Mouse (Mus musculus) spleen, adult 2 months (tissue): ENCODE measurements around the gene Pde2a. TPM values are rescaled to one million over a fixed set of nuclear protein-coding genes. Genes with fewer than 3 reads are reported as not detected.
A peak's percentile ranks its signal among the peaks of the same experiment; 100 is the strongest.

ENCODE experiments used
- DNase-seq, 2 experiments: peaks; one replicate each; pipeline versions ENCODE4 v3.0.0 to v3.0.0-alpha.2; 2012 to 2021; ENCODE audit warnings: low spot score in 2 of 2, low read depth in 1 of 2
- H3K27ac ChIP-seq: fragments of 200-500 bp; 2 replicates; pipeline ENCODE4 v1.5.1; 2012; ENCODE audit warnings: low read length, inconsistent platforms; ENCODE audit not compliant: insufficient read depth
- H3K27me3 ChIP-seq: fragments of 200-500 bp; 2 replicates; pipeline ENCODE4 v1.6.1; 2012; ENCODE audit warnings: mild to moderate bottlenecking, moderate library complexity, low read length, inconsistent platforms; ENCODE audit not compliant: control insufficient read depth, insufficient read depth
- H3K36me3 ChIP-seq: fragments of 200-500 bp; 2 replicates; pipeline ENCODE4 v1.6.1; 2012; ENCODE audit warnings: mild to moderate bottlenecking, low read length, inconsistent platforms; ENCODE audit not compliant: control insufficient read depth, insufficient read depth
- H3K4me1 ChIP-seq: fragments of 200-500 bp; 2 replicates; pipeline ENCODE4 v1.6.1; 2011; ENCODE audit warnings: inconsistent platforms; ENCODE audit not compliant: control insufficient read depth, insufficient read depth, insufficient read length
- H3K4me3 ChIP-seq: fragments of 200-500 bp; 2 replicates; pipeline ENCODE4 v1.5.1; 2011; ENCODE audit warnings: mild to moderate bottlenecking, inconsistent platforms; ENCODE audit not compliant: insufficient read depth, insufficient read length; ENCODE audit errors: extremely low read depth
- CTCF ChIP-seq: fragments of 200-500 bp; IDR thresholded peaks from 2 replicates; pipeline ENCODE4 v1.5.1; 2011; ENCODE audit warnings: mild to moderate bottlenecking, inconsistent platforms; ENCODE audit not compliant: insufficient read depth, insufficient read length, insufficient replicate concordance; ENCODE audit errors: extremely low read depth
- POLR2A ChIP-seq: fragments of 200-500 bp; IDR thresholded peaks from 2 replicates; pipeline ENCODE4 v1.6.1; 2011; ENCODE audit warnings: low read depth, low read length, inconsistent platforms
- WGBS: fragments of 180-500 bp; shearing (Covaris S2); methylation state at CpG from one replicate; pipeline ENCODE4 v1.1.7; 2018; 5-methylcytosine and 5-hydroxymethylcytosine counted together
- polyA plus RNA-seq: library from polyadenylated mRNA; depleted of rRNA; stranded (reverse); fragments of >200 nt; gene quantifications from 2 replicates; pipeline ENCODE4 v1.2.3, GENCODE M21; 2012

Pde2a gene
- polyA plus RNA-seq, 1 experiment: 48.4 TPM

DNA sequence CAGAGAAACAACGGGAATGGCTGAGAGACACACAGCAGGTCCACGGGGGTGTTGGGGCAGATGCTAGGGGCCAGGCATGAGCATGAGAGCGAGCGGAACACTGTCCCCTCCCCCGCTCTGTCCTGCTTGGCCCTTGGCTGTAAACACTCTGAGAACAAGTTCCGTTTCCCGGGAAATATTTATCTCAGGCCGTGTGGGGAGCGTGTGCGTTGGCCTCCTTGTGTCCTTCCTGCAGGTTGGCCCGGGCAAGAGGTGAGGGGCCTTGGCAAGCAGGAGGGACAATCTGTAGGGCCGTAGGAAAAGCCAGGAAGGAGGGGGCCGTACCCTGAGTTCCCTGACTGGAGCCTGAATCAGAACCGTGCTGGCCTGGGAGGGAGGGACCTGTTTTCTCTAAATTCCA lies 43.9 kb downstream of the Pde2a start:
- peaks cover 41% of the 10 kb centered on the region for H3K4me1 ChIP-seq
- H3K36me3 ChIP-seq: no peaks in the 10 kb centered on the region
- no peak for TF ChIP-seq CTCF
- no peak for TF ChIP-seq POLR2A
- no peak overlapping the region for H3K4me3 ChIP-seq
- H3K27me3 ChIP-seq: no peaks in the 10 kb centered on the region
- WGBS: 63% methylated on average over 14 of the region's 14 CpGs
- peak overlapping the region; percentile 91 for H3K27ac ChIP-seq
- no peak for DNase-seq

DNA sequence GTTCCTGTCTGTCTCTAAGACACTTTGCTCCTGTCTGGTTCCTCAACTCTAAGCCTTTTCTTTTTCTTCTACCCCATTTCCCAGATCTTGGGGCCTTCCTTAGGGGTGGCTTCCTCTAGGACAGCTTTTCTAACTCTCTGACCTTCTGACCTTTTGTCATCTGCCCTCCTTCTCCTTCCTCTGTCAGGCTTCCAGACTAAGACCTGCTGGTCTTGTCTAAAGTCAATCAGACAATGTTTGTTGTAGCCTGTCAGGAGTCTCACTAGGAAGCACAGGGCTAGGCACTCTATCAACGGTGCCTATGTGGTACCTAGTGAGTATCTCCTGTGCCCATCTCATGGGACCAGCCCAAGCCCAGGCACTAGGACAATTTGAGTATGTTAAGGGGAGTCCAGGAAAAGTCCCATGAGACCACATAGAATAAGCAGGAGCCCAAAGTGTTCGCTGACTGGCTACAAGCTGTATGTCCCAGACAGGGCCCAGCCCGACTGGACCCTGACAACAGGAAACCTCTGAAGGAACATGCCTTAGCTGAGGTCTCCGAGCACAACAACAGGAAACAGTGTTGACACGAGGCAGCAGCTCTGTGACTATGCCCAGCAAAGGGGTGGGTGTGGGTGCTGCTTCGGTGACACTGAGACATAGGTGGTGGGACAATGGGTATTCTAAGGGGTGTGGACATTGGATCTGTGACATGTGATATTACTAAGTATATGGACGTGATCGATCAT lies 44.5 kb downstream of the Pde2a start:
- no peaks in the 10 kb centered on the region for H3K36me3 ChIP-seq
- peak overlapping the region; percentile 91 for H3K27ac ChIP-seq
- peak; percentile 69 for DNase-seq
- TF ChIP-seq CTCF (no peak), POLR2A (peak; percentile 49)
- H3K4me1 ChIP-seq: peaks cover 46% of the 10 kb centered on the region
- 23% methylated on average over 8 of the region's 8 CpGs for WGBS
- H3K4me3 ChIP-seq: no peak overlapping the region
- H3K27me3 ChIP-seq: no peaks in the 10 kb centered on the region

DNA sequence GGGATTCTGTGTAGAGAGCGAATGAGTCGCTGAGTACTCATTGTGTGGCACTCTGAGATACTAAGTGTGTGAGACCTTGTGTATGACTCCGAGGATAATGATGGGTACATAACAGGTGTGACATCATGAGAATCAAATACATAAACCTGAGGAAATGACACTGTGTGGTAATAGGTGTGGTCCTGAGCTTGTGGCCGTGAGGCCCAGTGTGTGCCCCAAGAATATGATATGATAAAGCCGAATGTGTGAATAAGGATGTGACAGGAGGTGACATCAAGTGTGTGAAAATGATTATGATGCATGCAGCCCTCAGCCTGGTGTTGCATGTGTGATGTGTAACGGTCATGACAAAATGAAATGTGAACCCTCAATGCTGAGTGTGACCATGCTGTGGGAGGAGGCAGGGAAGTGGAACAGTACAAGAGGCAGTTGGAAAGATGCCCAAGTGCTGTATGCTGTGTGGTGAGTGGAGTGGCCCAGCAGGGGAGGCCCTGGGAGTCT lies 45.1 kb downstream of the Pde2a start:
- no peak for TF ChIP-seq POLR2A
- no peak for TF ChIP-seq CTCF
- 40% methylated on average over 6 of the region's 6 CpGs for WGBS
- no peaks in the 10 kb centered on the region for H3K27me3 ChIP-seq
- H3K27ac ChIP-seq: peak overlapping the region; percentile 91
- H3K4me1 ChIP-seq: peaks cover 48% of the 10 kb centered on the region
- peak in 1 of 2 experiments; percentile 76 for DNase-seq
- H3K4me3 ChIP-seq: no peak overlapping the region
- no peaks in the 10 kb centered on the region for H3K36me3 ChIP-seq

DNA sequence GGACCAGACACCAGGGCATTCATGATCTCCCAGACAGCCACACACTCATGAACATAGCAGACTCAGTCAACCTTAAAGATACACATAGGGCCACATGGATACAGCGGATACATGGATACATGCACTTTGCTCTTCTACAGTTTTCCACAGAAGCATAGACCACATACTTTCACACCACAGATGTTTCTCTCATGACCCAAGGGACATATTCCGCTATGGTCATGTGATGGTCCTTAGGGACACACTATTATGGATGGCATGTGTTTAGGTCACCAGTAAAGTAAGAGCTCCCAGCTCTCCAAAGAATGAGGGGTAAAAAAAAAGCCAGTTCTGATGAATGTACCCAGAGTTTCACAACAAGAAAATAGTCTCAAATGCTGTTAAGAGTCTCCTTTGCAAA lies 49.9 kb downstream of the Pde2a start:
- TF ChIP-seq POLR2A (no peak), CTCF (no peak)
- Histone ChIP-seq H3K4me1 (peaks cover 21% of the 10 kb centered on the region; the same call in 1 of the 2 replicates), H3K27me3 (no peaks in the 10 kb centered on the region), H3K27ac (no peak overlapping the region), H3K4me3 (no peak overlapping the region), H3K36me3 (no peaks in the 10 kb centered on the region)
- 63% methylated on average over 2 of the region's 2 CpGs for WGBS
- no peak for DNase-seq

DNA sequence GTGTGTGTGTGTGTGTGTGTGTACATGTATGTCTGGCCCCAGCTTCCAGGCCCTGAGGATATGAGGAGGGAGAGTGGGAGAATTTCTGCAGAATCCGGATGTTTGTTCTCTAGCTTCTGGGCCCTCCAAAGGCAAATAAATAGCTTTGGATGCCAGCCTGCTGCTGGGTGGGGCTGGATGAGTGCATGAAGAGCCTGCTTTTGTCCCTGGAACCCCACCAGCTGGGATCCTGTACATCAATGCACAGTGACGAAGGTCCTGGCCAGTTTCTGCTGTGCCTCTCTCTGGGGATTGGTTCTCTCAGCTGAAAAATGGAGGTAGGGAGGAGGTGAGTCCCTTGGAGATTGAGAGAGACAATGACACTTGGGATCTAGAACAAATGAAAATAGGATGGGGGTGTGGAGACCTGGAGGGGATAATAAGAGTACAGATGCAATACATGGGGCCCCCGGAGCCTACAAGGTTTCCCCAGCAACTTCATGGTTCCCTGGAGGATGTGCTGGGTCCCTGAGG lies 50.5 kb downstream of the Pde2a start:
- 71% methylated on average over 3 of the region's 3 CpGs for WGBS
- no peak for TF ChIP-seq CTCF
- no peak for TF ChIP-seq POLR2A
- Histone ChIP-seq H3K4me3 (no peak overlapping the region), H3K27ac (no peak overlapping the region), H3K36me3 (no peaks in the 10 kb centered on the region), H3K27me3 (no peaks in the 10 kb centered on the region), H3K4me1 (peaks cover 15% of the 10 kb centered on the region; the same call in 1 of the 2 replicates)
- no peak for DNase-seq

DNA sequence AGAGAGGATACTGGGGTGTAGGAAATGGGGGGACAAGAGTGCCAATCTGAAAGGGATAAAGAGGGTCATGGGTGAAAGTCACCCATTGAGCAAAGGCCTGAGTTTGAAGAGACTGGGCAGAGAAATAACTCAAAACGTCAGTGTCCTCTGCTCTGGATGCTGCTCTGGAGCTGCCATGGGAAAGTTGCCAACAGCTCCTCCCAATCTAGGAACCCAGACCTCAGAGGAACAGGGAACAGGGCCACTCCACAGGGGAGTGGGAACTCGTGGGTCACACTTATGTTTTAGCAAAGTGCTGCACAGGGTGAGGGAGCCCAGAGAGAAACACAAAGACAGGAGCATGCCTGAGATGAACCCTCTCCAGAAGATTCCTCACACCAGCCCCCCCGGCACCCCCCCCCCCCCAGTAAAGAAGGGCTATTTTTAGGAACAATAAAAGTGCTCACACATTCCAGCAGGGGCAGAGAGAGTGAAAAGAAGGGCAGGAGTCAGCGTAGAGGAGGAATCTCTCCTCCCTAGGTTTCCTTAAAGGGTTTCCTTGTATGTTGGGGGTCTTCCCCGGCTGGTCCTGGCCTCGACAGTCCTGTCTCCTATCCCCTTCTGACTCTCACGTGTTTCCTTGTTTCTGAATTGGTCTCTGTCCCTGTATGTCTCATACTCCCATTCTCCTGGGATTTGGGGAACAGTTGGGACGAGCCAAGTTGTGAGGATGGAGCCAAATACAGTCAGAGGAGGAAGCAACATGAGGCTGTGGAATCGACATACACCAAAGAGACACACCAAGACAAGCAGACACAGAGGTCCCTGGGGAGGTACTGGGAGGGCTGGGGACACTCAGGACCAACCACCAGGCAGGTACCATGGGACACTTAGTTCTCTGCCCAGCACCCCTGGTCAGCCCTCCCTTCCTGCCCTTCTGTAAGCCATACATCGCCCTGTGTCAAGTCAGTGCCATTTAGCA lies 51.4 kb downstream of the Pde2a start:
- TF ChIP-seq POLR2A (no peak), CTCF (no peak)
- no peak overlapping the region for H3K4me3 ChIP-seq
- no peak for DNase-seq
- H3K27me3 ChIP-seq: no peaks in the 10 kb centered on the region
- H3K27ac ChIP-seq: no peak overlapping the region
- 64% methylated on average over 10 of the region's 10 CpGs for WGBS
- no peaks in the 10 kb centered on the region for H3K36me3 ChIP-seq
- H3K4me1 ChIP-seq: peaks cover 12% of the 10 kb centered on the region; the same call in 1 of the 2 replicates

DNA sequence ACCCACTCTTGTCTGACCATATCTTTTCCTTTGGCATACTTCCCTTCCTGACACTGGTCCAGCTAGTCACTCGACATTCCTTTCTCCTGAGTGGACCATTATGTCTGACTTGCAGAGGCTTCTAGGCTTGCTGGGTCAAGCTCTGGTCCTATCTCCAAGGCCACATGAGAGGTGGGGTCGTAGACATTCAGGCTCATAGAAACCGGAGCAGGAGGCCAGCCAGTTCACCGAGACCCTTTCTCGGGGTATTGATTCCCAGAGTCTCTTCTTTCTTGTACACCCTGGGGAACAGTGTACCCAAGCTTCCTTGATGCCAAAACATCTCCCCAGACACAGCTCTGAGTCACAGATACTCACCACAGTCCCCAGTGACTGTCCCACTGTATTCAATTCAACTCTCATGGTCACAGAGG lies 52.9 kb downstream of the Pde2a start:
- 66% methylated on average over 5 of the region's 5 CpGs for WGBS
- no peaks in the 10 kb centered on the region for H3K36me3 ChIP-seq
- DNase-seq: no peak
- peaks cover 23% of the 10 kb centered on the region; the same call in 1 of the 2 replicates for H3K4me1 ChIP-seq
- no peak overlapping the region for H3K27ac ChIP-seq
- TF ChIP-seq POLR2A (no peak), CTCF (no peak)
- no peaks in the 10 kb centered on the region for H3K27me3 ChIP-seq
- no peak overlapping the region for H3K4me3 ChIP-seq
